Mouse (Mus musculus) liver, embryonic 14.5 days (tissue): Measurements from ENCODE around the gene Padi6.

Experiments
- CTCF ChIP-seq: IDR thresholded peaks from 2 replicates; pipeline ENCODE4 v1.5.1; 2016; ENCODE audit warnings: antibody characterized with exemption, low read depth, control low read depth
- EP300 ChIP-seq: IDR thresholded peaks from 2 replicates; pipeline ENCODE4 v1.6.1; 2016; ENCODE audit warnings: antibody characterized with exemption, low read depth

DNA sequence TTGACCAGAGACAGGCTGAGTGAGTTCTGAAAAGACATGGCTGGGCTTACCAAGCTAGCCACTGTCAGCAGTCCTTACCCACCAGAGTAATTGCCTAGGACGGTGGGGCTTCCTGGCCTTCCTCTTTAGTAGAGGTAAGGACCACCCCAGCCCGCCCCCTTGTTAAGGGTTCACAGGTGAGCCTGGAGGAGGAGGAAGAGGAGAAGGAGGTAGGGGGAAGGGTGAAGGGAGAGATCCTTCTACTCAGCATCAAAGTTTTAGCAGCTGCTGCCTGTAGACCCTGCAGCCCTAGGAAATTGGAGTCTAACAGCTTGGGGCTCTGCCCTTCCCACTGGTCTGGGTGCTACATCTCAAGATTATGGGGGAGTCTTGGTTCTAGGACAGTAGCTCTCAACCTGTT is at the start of gene Padi6:
- no peak for TF ChIP-seq EP300
- no peak for TF ChIP-seq CTCF
